Mouse (Mus musculus): ENCODE measurements at regions not wholly inside any gene's neighbourhood (a gene's known extent, or its start where the extent isn't known, plus 50 kb on each side); places are given as distances from the start of the nearest gene placed in this dataset.
A peak's percentile ranks its signal among the peaks of the same experiment; 100 is the strongest.

DNA sequence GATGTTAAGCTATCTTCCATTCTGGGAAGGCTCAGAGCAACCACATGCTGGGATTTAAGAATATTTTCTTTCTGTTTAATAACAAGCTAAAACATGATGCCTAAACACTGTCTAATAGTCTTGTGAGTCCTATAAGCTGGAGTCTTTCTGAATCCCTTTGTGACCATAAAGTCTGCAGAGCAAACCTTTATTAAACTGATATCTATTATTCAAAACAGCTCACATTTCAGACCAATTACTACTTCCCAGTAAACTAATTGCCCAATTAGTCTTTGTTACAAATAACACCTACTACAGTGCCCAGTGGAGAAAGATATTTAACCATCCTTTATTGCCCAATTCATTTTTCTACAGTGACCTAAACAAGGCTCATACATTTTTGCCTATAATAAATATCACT lies 277.7 kb downstream of the Stxbp6 start:
- DNase-seq (ENCODE audit: low read depth, low spot score), result no peak

GRCm38 (mm10) chr12:44750743-44751142 lies 323.8 kb downstream of the Stxbp6 start:
- peak; percentile 7 for DNase-seq (ENCODE audit: low read depth, low spot score)

- no peak for DNase-seq (ENCODE audit: low read depth, low spot score)
Measured at GRCm38 (mm10) chr12:44726767-44727166, 347.7 kb downstream of the Stxbp6 start.
